Mouse (Mus musculus) frontal cortex, postnatal 14 days (tissue): Measurements from ENCODE around the gene Tmem138.
A peak's percentile ranks its signal among the peaks of the same experiment; 100 is the strongest.
"Not testable (repeated sequence)": the region's sequence is repeated elsewhere in the genome, so short reads cannot be mapped to it uniquely, and the experiment has no call there.

ENCODE experiments used
- DNase-seq, 2 experiments: peaks; one replicate each; pipeline ENCODE4 v3.0.0; 2022; ENCODE audit warnings: low spot score in 2 of 2

The Tmem138 gene

DNA sequence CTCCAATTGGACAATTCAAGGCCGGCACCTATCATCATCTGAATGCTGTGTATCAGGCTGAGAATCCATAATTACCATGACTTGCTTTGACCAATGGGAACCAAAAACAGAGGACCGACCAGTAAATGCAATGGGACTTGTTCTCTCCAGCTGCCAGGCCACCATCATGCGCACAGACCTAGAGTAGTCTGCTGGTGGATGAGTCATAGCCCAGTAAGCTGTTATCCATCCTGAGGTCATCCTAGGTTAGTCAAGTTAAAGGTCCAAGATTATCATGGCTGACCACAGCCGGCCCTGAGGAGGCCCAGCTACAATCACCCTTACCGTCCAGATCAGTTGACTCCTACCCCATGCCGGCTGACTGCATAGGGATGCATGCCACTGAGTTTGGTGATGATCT, 7.5 kb downstream of the Tmem138 start:
- no peak for DNase-seq

DNA sequence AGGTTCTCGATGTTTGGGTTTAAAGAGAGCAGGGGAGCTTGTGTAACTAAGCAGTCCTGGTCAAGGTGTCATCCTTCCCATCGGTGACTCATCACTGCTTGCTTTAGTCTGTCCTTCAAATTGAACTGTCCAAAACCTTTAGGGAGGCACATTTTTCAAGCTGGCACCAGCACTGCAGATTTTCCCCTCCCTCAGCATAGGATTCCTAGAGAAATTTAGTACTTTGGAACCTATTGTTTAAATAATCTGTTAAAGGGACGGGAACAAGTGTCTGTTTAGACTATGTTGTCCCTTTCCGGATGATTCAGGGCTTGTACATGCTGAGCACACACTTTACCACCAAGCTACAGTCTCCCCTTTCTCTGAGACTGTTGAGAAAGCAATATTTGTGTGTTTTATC, 11.9 kb downstream of the Tmem138 start:
- DNase-seq: no peak

DNA sequence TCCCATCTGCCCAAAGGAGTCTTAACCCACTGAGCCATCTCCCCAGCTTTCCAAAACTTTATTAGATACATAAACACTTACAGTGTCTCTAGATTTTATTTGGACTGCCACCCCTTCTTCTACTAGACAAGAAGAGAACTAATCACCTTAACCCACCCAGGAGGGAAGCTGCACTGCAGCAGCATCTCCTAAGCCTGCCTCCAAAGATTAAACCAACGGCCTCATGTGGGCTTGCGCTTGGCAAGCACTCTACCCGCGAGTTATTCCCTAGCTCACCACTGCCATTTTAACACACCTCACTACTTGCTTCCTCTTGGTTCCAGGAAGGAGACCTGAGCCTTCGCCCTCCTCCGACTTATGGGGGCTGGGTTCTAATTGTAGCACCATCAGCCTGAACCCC, 12.9 kb downstream of the Tmem138 start:
- no peak for DNase-seq

GRCm38 (mm10) chr19:10562351-10562750, 14.8 kb downstream of the Tmem138 start:
- no peak for DNase-seq

- no peak for DNase-seq
These were observed 15.4 kb downstream of the Tmem138 start for GRCm38 (mm10) chr19:10561558-10562314.

DNA sequence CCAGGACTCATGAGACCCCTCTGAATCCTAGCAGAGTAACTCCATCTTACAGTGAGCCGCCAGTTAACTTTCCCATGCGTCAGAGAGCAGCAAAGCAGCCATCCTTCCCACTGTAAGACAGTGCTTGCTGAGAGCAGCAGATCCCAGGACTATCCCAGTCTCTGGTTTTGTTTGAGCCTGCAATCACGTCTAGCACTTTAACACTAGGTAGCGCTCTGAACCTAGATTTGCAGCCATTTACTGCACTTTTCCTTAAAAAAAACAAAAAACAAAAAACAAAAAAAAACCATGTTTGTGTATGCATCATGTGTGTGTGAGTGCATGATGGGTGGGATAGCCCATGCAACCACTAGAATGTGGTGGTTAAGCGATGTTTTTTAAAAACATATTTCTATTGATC, 17.1 kb downstream of the Tmem138 start:
- no peak for DNase-seq

GRCm38 (mm10) chr19:10557837-10558375, 19.3 kb downstream of the Tmem138 start:
- not testable (repeated sequence) for DNase-seq

- no peak for DNase-seq
These were observed 19.7 kb downstream of the Tmem138 start for GRCm38 (mm10) chr19:10557430-10557829.

- no peak for DNase-seq
These were observed 20.2 kb downstream of the Tmem138 start for GRCm38 (mm10) chr19:10557001-10557400.

- peak; percentile 71 for DNase-seq
These were observed 21.3 kb downstream of the Tmem138 start, which contains the start of gene Tmem216 for GRCm38 (mm10) chr19:10555624-10556510. TSS of gene Tmem216 (minus strand) at chr19:10556238.

DNA sequence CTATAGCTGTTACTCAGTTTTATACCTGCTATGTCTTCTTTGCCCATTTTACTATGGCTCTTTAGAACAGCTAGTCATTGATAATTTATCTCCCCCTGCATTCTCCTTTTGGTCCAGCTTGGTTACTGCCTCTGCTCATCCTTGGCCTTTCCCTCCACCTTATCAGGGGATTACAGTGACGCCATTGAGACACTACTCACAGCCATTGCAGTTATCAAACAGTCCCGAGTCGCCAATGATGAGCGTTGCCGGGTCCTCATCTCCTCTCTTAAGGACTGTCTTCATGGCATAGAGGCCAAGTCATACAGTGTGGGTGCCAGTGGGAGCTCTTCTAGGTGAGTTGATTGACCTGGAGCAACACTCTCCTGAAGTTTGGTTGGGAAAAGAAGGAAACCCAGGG, 37.7 kb downstream of the Tmem138 start:
- no peak for DNase-seq

GRCm38 (mm10) chr19:10530082-10530481, 47.1 kb downstream of the Tmem138 start:
- DNase-seq: no peak

DNA sequence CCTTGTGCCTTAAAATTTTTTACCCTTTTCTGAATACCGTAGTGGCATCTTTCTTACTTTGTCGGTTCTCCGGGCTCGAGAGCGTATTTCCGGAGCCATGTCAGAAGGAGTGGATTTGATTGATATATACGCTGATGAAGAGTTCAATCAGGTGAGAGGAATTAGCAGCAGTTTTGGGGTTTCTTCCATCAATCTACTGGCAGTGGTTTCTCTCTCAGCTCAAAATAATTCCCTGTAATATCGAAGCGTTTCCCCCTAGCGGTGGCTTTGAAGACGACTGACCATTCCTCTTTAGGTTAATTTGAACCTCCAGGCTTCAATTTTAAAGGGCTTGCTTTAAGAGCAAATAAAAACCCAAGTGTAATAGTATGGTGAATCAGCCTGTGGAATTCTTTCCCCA, 51.3 kb downstream of the Tmem138 start, which contains the start of gene Sdhaf2:
TSS of gene Sdhaf2 (minus strand) at position 233 of the 400 bp plus-strand sequence.
- DNase-seq: peak in 1 of 2 experiments; percentile 13

GRCm38 (mm10) chr19:10525106-10525901, 51.9 kb downstream of the Tmem138 start, which contains the start of gene Cpsf7:
TSS of gene Cpsf7 (plus strand) at chr19:10525266.
- DNase-seq: peak; percentile 82 to 84

DNA sequence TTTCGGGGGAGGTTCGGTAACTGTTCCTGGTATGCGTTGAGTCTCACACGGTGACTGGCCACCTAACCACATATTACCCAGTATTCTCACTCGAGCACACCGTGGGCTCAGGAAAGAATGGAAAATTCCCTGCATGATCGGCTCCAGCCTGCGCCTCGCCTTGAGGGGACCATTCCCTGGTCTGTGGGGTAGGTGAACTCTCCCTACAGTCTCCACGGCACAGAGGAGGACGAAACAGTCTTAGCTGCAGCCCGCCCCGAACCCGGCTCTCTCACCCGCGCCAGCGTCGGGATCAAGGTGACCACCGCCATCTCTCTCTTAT, 52.4 kb downstream of the Tmem138 start:
- DNase-seq: no peak

DNA sequence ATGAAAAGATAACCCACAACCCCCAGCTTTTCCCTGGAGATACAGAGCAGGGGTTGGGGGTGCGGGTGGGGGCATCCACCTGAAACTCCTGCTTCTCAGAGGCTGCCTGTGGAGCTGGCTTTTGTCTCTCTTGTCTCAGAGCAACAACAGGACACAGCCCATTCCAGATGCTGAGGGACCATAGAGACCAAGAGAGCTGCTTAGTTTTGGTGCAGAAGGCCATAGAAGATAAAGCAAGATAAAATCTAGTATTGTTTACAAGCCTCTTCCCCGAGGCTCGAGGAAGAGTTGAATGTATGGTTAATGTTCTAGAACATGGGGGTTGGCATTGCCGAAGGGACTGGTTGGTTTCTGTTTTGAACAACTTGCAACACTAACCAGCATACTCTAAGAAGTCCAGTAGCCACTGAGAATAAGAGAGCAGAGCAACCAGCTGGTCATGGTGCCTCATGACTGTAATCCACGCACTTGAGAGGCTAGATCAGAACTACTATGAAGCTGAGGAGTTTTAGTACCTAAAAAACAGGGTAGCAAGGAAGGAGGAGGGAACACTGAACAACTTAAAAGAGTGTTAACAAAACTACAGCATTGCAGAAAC, 53.6 kb downstream of the Tmem138 start:
- DNase-seq: no peak

DNA sequence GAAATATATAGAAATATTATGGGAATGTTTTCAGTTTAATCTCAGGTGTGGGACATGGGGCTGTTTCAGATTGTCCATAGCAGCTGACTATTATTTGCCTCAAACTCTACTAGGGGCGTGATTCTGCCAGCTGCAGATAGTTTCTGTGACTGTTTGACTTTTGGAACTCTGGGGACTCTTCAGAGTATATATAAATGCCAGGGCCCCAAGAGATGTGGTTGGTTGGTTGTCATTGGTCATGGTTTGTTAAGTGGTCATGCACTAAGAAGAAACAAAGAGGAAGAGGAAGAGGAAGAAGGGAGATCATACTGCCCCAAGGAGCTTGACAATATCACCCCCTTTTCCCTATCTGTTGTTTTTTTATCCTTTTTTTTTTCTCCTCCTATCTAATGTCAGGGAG, 55.2 kb downstream of the Tmem138 start:
- no peak for DNase-seq
